12 mouse cellular contexts compared by ENCODE assay signal in the genomic region with DNA sequence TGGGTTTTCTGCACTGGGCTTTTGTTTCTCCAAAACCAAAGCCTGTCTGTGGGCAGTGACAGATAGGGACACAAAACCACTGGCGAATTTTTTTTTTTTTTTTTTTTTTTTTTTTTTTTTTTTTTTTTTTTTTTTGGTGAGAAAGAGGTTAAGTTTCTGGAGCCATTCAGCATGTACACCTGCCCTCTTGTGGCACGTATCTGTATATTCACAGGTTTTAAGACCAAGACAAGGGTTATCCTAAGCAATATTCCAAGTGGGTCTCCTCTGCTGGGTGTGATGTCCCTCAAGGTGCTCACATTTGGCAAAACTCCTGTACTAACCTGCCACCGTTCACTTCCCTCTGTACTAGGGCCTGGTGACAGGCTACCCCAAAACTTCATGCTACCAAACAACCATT. TPM values are rescaled to one million over a fixed set of nuclear protein-coding genes. Genes with fewer than 3 reads are reported as not detected.
DNase-seq lines count a peak whose midpoint lies in the region; ATAC-seq and TF ChIP-seq lines count a peak whose summit lies in the region.
"Had no signal": no experiment of that assay in that cellular context is flagged by ENCODE, and none has a peak within 500 bp of the region (broad histone marks: within the 10 kb centered on the region; RNA-seq: fewer than 3 reads in every experiment).

No protein-coding gene starts in this region.

- no peaks in the 10 kb centered on the region for H3K27me3 ChIP-seq in hindbrain, postnatal 0 days (ENCODE audit: insufficient read depth, low read length)
- no peaks in the 10 kb centered on the region for H3K27me3 ChIP-seq in hindbrain, embryonic 10.5 days (ENCODE audit: insufficient read depth, poor library complexity, severe bottlenecking)
- H3K27me3 ChIP-seq in midbrain, postnatal 0 days (ENCODE audit: insufficient read depth, low read length) = no peaks in the 10 kb centered on the region
- H3K27me3 ChIP-seq in midbrain, embryonic 15.5 days (replicated peaks) = no peaks in the 10 kb centered on the region
- H3K27me3 ChIP-seq in stomach, postnatal 0 days (ENCODE audit: control insufficient read depth, insufficient read depth, low read length) = no peaks in the 10 kb centered on the region
- no peaks in the 10 kb centered on the region for H3K27me3 ChIP-seq in midbrain, embryonic 10.5 days (ENCODE audit: low read depth, poor library complexity, severe bottlenecking)
- H3K27me3 ChIP-seq: embryonic facial prominence, embryonic 13.5 days; lung, embryonic 15.5 days had no signal

- no peak for ATAC-seq in hindbrain, postnatal 0 days
- ATAC-seq in midbrain, postnatal 0 days (ENCODE audit: low FRiP score) = no peak
- no peak for ATAC-seq in midbrain, embryonic 15.5 days (replicated peaks)
- no peak for ATAC-seq in stomach, postnatal 0 days (ENCODE audit: low FRiP score, low TSS enrichment)
- ATAC-seq in monocyte, adult 5-6 weeks (replicated peaks; ENCODE audit: insufficient number of reproducible peaks, low FRiP score, low TSS enrichment, poor library complexity, severe bottlenecking) = no peak

- H3K9me3 ChIP-seq in hindbrain, postnatal 0 days (ENCODE audit: low read length) = no peaks in the 10 kb centered on the region
- H3K9me3 ChIP-seq in hindbrain, embryonic 10.5 days = no peaks in the 10 kb centered on the region
- H3K9me3 ChIP-seq in midbrain, postnatal 0 days (ENCODE audit: low read length) = no peaks in the 10 kb centered on the region
- H3K9me3 ChIP-seq in midbrain, embryonic 15.5 days = no peaks in the 10 kb centered on the region
- no peaks in the 10 kb centered on the region for H3K9me3 ChIP-seq in stomach, postnatal 0 days (ENCODE audit: control insufficient read depth, low read length)
- H3K9me3 ChIP-seq in midbrain, embryonic 10.5 days (replicated peaks) = no peaks in the 10 kb centered on the region
- H3K9me3 ChIP-seq: embryonic facial prominence, embryonic 13.5 days; lung, embryonic 15.5 days had no signal

- no peak overlapping the region for H3K4me2 ChIP-seq in hindbrain, postnatal 0 days (ENCODE audit: low read depth, low read length)
- H3K4me2 ChIP-seq in midbrain, postnatal 0 days (ENCODE audit: low read depth, low read length, poor library complexity, severe bottlenecking) = no peak overlapping the region
- H3K4me2 ChIP-seq in midbrain, embryonic 15.5 days = no peak overlapping the region
- no peak overlapping the region for H3K4me2 ChIP-seq in stomach, postnatal 0 days (replicated peaks; ENCODE audit: low read depth)
- H3K4me2 ChIP-seq: lung, embryonic 15.5 days had no signal

- no peak for TF ChIP-seq EP300 in stomach, postnatal 0 days (optimal IDR thresholded peaks at IDR 0.05)

- 35% methylated on average over 3 of the region's 3 CpGs for WGBS in hindbrain, postnatal 0 days
- WGBS in hindbrain, embryonic 10.5 days = 44% methylated on average over 3 of the region's 3 CpGs
- WGBS in midbrain, postnatal 0 days = 39% methylated on average over 3 of the region's 3 CpGs
- WGBS in midbrain, embryonic 15.5 days = 43% methylated on average over 3 of the region's 3 CpGs
- WGBS in stomach, postnatal 0 days = 25% methylated on average over 3 of the region's 3 CpGs
- WGBS in midbrain, embryonic 10.5 days = 44% methylated on average over 3 of the region's 3 CpGs

- H3K9ac ChIP-seq in hindbrain, postnatal 0 days (replicated peaks; ENCODE audit: low read length) = no peak overlapping the region
- H3K9ac ChIP-seq in midbrain, postnatal 0 days (replicated peaks; ENCODE audit: low read length, poor library complexity, severe bottlenecking) = no peak overlapping the region
- no peak overlapping the region for H3K9ac ChIP-seq in midbrain, embryonic 15.5 days
- H3K9ac ChIP-seq in stomach, postnatal 0 days (ENCODE audit: low read length) = no peak overlapping the region
- H3K9ac ChIP-seq: embryonic facial prominence, embryonic 13.5 days; lung, embryonic 15.5 days had no signal

- peak; percentile 76 for DNase-seq in hindbrain, postnatal 0 days (ENCODE audit: low spot score)
- DNase-seq in hindbrain, embryonic 10.5 days (ENCODE audit: low spot score) = no peak
- peak; percentile 68 for DNase-seq in midbrain, postnatal 0 days (ENCODE audit: low spot score)
- peak; percentile 78 for DNase-seq in cerebellum, adult 9-10 months
- no peak for DNase-seq in stomach, postnatal 0 days (ENCODE audit: low spot score)
- no peak for DNase-seq in midbrain, embryonic 10.5 days (ENCODE audit: low spot score)

- H3K4me1 ChIP-seq in hindbrain, postnatal 0 days (ENCODE audit: insufficient read depth, low read length) = no peaks in the 10 kb centered on the region
- H3K4me1 ChIP-seq in hindbrain, embryonic 10.5 days (replicated peaks) = peaks cover 5% of the 10 kb centered on the region; the same call in 1 of the 2 replicates
- no peaks in the 10 kb centered on the region for H3K4me1 ChIP-seq in midbrain, postnatal 0 days (ENCODE audit: insufficient read depth, low read length)
- H3K4me1 ChIP-seq in midbrain, embryonic 15.5 days = no peaks in the 10 kb centered on the region
- no peaks in the 10 kb centered on the region for H3K4me1 ChIP-seq in stomach, postnatal 0 days (replicated peaks; ENCODE audit: control insufficient read depth, insufficient read depth)
- H3K4me1 ChIP-seq in midbrain, embryonic 10.5 days = no peaks in the 10 kb centered on the region
- H3K4me1 ChIP-seq: lung, embryonic 15.5 days had no signal

- no peak overlapping the region for H3K4me3 ChIP-seq in hindbrain, postnatal 0 days (ENCODE audit: low read length)
- no peak overlapping the region for H3K4me3 ChIP-seq in hindbrain, embryonic 10.5 days
- H3K4me3 ChIP-seq in midbrain, postnatal 0 days (ENCODE audit: low read depth, low read length) = no peak overlapping the region
- no peak overlapping the region for H3K4me3 ChIP-seq in midbrain, embryonic 15.5 days
- no peak overlapping the region for H3K4me3 ChIP-seq in stomach, postnatal 0 days (ENCODE audit: low read depth, low read length)
- no peak overlapping the region for H3K4me3 ChIP-seq in midbrain, embryonic 10.5 days
- H3K4me3 ChIP-seq: embryonic facial prominence, embryonic 13.5 days; lung, embryonic 15.5 days had no signal

- H3K27ac ChIP-seq in hindbrain, postnatal 0 days = no peak overlapping the region
- H3K27ac ChIP-seq in hindbrain, embryonic 10.5 days = no peak overlapping the region
- H3K27ac ChIP-seq in midbrain, postnatal 0 days (ENCODE audit: low read depth, low read length) = no peak overlapping the region
- no peak overlapping the region for H3K27ac ChIP-seq in midbrain, embryonic 15.5 days
- H3K27ac ChIP-seq in stomach, postnatal 0 days (replicated peaks) = no peak overlapping the region
- no peak overlapping the region for H3K27ac ChIP-seq in midbrain, embryonic 10.5 days (replicated peaks)
- H3K27ac ChIP-seq: embryonic facial prominence, embryonic 13.5 days; lung, embryonic 15.5 days had no signal

- H3K36me3 ChIP-seq in hindbrain, postnatal 0 days (ENCODE audit: insufficient read depth, low read length) = no peaks in the 10 kb centered on the region
- no peaks in the 10 kb centered on the region for H3K36me3 ChIP-seq in hindbrain, embryonic 10.5 days
- H3K36me3 ChIP-seq in midbrain, postnatal 0 days (ENCODE audit: insufficient read depth, low read length) = no peaks in the 10 kb centered on the region
- no peaks in the 10 kb centered on the region for H3K36me3 ChIP-seq in midbrain, embryonic 15.5 days (replicated peaks)
- no peaks in the 10 kb centered on the region for H3K36me3 ChIP-seq in stomach, postnatal 0 days (ENCODE audit: control insufficient read depth, insufficient read depth, low read length)
- H3K36me3 ChIP-seq in midbrain, embryonic 10.5 days = no peaks in the 10 kb centered on the region
- H3K36me3 ChIP-seq: embryonic facial prominence, embryonic 13.5 days; lung, embryonic 15.5 days had no signal

- TF ChIP-seq CTCF in hindbrain, postnatal 0 days (IDR thresholded peaks at IDR 0.05; ENCODE audit: low read depth) = peak; percentile 58
- TF ChIP-seq CTCF in midbrain, postnatal 0 days (IDR thresholded peaks at IDR 0.05) = peak; percentile 71
- peak; percentile 65 for TF ChIP-seq CTCF in stomach, postnatal 0 days (IDR thresholded peaks at IDR 0.05; ENCODE audit: low read depth)

RNA-seq across cellular contexts. Expression of gene Tex36, which starts 30.0 kb away (rescaled TPM):
- not detected in 2 replicates for total RNA-seq in hindbrain, postnatal 0 days (2014; rRNA removed)
- 0.25 TPM in 1 of 2 replicates, not detected in the other for polyA plus RNA-seq in hindbrain, postnatal 0 days (2015; fragmentation: Nextera tagmentation; extraction: Ambion mirVana)
- 0.16 TPM in 1 of 2 replicates, not detected in the other for polyA plus RNA-seq in hindbrain, embryonic 10.5 days (2016; fragmentation: Nextera tagmentation; extraction: Ambion mirVana)
- not detected in 2 replicates for total RNA-seq in midbrain, postnatal 0 days (2014; rRNA removed)
- polyA plus RNA-seq in midbrain, postnatal 0 days (2015; fragmentation: Nextera tagmentation; extraction: Ambion mirVana) = 0.29 and 0.38 TPM in 2 replicates
- 0.18 TPM in 1 of 2 replicates, not detected in the other for polyA plus RNA-seq in midbrain, embryonic 15.5 days (2015; fragmentation: Nextera tagmentation; extraction: Ambion mirVana)
- not detected in 2 replicates for polyA plus RNA-seq in stomach, postnatal 0 days (2015; fragmentation: Nextera tagmentation; extraction: Ambion mirVana)
- not detected in 3 replicates for total RNA-seq in monocyte, adult 5-6 weeks (2017)
- not detected in 2 replicates for polyA plus RNA-seq in midbrain, embryonic 10.5 days (2016; fragmentation: Nextera tagmentation; extraction: Ambion mirVana)
- polyA plus RNA-seq: embryonic facial prominence, embryonic 13.5 days; heart, embryonic 14.5 days; lung, embryonic 15.5 days; neural tube, embryonic 11.5 days had no signal

Comparison
In these comparisons a context has a peak if more than half of its experiments do, and no peak if none do; other contexts are left out.
1. DNase-seq: peak in hindbrain, postnatal 0 days (single experiment), midbrain, postnatal 0 days (single experiment) and cerebellum, adult 9-10 months (single experiment); none in hindbrain, embryonic 10.5 days (single experiment), stomach, postnatal 0 days (single experiment) and midbrain, embryonic 10.5 days (single experiment).
2. Peak in every context shown above with its lines, with median percentiles within 50 percentile points of each other: CTCF ChIP-seq.